Mouse (Mus musculus): ENCODE data around the gene Ebf1.
"Not testable (repeated sequence)": the region's sequence is repeated elsewhere in the genome, so short reads cannot be mapped to it uniquely, and the experiment has no call there.

The Ebf1 gene

DNA sequence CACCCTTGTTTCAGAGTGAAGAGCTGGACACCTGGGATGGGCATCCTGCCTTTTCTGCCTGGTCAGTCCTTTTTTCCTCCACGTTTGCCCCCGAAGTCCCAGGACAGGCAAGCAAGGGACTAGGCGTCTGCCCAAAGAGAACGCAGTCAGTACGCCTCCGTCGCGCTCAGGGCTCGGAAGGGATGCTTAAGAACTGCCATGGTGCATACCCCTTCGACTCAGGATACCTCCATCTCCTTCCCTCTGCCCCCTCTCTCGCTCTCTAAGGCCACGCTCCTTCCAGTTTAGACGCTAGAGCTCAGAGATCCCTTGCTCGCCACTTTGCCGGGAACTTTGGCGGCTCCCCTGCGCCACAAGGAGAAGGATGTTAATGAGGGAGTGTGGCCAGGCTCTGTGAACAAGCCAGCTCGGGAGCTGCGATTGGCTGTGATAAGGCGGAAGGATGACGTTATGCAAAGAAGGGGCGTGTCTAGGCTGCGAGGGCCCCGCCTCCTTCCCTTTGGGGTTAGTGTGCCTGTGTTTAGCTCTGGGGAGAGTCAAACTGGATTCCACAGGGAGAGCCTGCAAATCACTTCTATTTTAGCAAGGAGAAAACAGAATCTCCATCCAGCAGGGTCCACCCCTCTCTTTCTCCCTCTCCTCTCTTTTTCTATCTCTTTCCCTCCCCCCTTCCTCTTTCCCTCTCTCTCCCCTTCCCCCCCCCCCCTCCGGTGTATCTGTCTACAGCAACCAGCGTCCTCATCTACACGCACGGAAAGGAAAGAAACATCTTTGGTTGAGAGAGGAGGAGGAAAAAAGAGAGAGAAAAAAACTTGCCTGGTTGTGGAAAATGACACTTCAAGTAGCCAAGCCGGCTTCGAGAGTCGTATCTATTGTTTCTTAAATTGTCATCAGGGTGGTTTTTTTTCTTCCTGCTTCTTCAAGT, at the start of gene Ebf1:
TSS of gene Ebf1 (plus strand) at position 530 of the 925 bp plus-strand sequence.
- DNase-seq (ENCODE audit: low spot score in 2 of 2), result peak; percentile 44 to 87

DNA sequence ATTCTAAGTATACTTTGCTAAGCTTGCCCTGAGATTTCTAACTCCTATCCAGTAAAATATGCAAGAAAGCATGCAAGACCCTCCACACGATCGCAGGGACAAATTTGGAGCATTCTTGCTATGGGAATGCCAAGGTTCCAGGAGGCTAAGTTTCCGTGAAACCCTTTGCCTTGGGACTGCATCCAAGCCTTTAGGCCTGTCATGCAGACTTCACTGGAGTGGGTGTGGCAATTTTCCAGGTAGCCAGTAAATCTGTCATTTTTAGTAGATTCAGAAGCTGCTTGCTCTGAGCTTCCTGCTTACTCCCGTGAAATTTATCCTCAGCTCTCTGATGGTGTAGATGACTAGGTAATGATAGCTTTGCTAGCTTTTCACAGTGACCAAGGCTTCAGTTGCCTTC, 46.8 kb upstream of the Ebf1 start:
- DNase-seq (ENCODE audit: low spot score in 2 of 2), result not testable (repeated sequence)

DNA sequence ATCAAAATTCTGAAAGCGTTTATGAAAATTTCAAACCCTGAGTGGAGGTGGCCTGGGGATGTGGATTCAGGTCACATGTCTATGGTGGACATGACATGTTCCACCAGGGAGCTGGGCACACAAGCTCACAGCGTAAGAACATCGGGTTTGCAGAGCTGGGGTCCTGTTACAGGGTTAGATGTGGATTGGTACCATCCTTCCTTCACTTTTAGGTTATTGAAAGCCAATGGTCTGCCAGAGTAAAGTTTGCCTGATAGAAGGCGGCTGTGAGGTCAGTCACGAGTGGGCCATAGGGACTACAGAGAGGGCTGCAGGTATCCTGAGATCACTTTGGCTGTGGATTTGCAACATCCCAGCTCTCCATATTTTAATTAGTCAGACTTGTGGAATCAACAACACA, 44.3 kb upstream of the Ebf1 start:
- no peak for DNase-seq (ENCODE audit: low spot score in 2 of 2)

DNA sequence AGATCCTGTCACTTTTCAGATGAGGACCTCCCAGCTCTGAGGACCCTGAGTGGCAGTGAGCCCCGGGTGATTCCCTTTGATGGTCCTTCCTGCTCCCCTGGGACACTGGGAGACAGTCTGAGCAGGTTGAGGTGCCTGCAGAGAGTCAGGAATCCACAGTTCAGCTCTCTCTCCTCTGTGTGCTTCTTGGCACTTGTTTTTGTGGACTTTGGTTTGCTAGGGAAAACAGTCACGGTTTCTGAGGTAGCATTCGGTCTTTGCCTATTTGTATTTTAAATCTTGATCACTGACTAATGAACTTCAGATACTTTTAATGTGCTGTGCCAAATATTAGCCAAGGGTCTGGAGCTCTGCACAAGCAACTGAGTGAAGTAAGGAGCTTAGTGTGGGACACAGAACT, 43.7 kb upstream of the Ebf1 start:
- no peak for DNase-seq (ENCODE audit: low spot score in 2 of 2)

DNA sequence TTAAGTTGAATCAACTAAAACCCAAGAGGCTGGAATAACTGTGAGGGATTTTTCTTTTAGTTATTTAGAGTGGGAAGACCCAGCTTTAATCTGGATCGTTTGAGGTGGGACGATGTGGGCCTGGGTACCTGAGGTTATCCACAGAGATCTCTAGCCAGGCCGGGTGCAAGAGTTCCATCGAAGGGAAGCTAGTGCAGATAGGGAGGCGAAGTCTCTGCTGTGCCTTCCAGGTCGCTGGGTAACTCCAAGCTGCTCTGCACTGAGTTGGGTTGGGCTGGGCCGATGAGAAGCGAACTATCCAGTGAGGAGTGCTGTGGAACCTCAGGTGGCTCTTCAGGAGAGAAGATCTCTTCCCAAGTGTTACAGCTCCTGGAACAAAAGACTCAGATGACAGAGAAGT, 42.7 kb upstream of the Ebf1 start:
- no peak for DNase-seq (ENCODE audit: low spot score in 2 of 2)

DNA sequence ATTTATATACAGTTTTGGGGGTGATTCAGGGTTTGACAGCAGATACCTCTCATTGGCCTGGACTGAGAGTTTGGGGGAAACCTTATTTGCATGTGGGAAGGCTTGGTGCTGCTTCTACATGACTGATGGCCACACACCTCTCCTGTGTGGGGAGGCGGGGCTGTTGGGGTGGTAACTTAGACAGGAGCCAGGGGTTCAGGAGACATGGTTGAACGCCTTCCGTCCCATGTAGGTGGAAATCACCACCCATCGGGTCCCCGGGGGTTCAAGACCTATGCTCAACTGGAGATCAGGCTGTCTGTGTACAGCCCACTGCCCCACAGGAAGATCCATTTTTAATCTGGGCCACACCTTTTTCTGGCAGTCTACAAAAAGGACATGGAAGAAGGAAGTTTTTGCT, 42.3 kb upstream of the Ebf1 start:
- DNase-seq (ENCODE audit: low spot score in 2 of 2), result peak in 1 of 2 experiments; percentile 82

DNA sequence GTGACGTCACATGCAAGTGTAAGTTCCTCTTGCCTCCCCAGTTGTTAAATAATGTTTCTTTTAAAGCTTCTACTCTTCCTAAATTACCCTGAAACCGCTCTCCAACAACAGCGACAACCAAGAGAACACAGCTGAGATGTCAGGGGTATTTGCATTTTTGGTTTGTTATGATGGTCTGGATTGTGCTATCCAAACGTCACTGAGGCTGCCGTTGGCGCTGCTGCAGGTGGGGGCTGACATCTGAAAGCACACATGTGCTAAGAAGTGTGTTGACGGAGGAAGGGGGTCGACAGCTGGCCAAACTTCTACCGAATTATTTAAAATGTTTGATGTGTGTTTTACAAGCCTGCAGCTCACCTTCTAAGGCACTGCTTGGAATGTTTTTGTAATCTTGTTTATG, 39.2 kb upstream of the Ebf1 start:
- DNase-seq (ENCODE audit: low spot score in 2 of 2), result peak in 1 of 2 experiments; percentile 47

DNA sequence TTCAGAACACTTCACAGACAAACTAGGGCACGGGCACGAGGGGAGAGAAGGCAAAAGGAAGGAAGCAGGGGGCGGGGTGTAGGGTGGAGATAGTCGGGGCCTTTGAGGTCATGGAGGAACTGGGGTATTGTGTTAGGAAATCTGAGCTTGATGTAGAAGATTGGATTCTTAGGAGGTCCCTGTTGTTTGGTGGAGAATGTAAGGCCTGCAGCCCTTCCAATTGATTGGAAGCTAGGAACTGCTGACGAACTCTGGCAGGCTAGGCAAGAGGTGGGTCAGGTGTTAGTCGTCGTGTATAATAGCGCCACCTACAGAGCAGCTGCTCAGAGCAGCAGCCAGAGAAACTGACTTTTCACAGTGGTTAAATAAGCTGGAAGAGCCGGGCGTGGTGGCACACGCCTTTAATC, 35.8 kb upstream of the Ebf1 start:
- peak; percentile 31 to 63 for DNase-seq (ENCODE audit: low spot score in 2 of 2)

DNA sequence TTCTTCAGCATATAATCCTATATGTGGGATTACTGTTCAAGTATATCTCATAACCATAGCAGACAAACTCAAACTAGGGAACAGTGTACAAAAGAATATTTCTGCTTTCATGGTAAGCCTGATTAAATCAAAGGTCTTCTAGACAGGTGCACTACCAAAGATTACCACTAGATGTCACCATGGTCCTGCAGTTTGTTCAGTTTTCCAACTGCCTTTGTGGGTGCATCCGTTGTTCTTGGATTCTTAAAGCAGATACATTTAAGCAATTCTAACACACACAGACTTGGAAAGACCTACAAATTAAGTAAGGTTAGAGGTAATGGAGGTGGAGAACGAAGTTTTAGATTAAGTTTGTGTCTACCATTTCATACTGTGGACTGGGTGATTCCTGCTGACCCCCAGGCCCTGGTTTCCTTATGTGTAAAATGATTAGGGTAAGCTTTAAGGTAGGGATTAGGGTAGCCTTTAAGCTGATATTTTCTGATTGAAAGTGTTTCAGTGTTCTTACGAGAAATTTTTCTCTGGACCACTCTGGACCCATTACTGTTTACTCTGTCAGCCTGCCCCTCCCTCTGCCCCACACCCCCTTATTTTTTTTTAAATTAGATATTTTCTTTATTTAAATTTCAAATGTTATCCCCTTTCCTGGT, 30.9 kb upstream of the Ebf1 start:
- peak; percentile 44 to 67 for DNase-seq (ENCODE audit: low spot score in 2 of 2)

DNA sequence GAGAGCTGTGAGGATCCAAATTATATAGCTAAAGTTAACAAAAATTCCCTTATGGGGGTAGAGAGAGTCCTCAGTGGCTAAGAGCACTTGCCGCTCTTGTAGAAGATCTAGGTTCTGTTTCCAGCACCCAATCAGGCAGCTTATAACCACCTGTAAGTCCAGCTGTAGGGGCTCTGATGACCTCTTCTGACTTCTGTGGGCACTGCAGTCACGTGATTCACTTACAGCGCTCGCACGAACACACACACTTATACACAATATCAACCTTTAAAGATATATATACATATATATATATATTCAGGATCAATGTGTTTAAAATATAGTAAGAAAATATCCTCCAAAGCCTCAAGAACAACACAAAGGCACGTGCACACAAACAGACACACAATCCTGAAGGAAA, 24.1 kb upstream of the Ebf1 start:
- no peak for DNase-seq (ENCODE audit: low spot score in 2 of 2)

DNA sequence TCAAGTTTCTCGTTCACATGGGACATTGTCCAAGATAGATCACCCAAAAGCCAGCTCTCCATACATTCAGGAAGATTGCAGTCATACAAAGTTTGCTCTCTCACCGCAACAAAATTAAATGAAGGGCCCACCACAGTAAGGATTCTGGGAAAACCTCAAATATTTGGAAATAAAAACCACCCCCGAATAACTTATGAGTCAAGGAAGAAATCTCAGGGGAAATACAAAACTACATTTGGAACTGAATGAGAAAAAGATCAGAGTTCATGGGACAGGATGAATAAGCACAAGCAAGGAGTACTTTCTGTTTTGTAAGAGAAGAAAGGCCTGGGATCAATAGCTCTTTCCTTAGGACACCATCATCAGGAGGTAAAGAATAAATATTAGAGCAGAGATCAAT, 22.3 kb upstream of the Ebf1 start:
- DNase-seq (ENCODE audit: low spot score in 2 of 2), result no peak

DNA sequence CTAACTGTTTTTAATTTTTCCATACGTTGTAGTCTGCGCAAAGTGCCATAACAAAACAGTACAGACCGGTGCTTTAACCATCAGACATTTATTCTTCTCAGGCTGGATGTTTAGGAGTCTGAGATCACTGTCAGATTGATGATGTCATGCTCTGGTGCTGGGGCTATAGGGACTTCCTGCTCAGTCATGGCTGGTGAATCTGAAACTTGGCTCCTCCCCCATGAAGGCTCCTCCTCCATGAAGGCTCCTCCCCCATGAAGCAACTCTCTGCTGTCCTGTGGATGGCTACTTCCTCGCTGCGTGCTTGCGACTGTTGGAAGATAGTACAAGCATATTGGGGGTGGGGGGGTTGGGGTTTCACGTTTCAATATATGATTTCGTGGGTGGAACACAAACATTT, 10.2 kb upstream of the Ebf1 start:
- DNase-seq (ENCODE audit: low spot score in 2 of 2), result no peak

DNA sequence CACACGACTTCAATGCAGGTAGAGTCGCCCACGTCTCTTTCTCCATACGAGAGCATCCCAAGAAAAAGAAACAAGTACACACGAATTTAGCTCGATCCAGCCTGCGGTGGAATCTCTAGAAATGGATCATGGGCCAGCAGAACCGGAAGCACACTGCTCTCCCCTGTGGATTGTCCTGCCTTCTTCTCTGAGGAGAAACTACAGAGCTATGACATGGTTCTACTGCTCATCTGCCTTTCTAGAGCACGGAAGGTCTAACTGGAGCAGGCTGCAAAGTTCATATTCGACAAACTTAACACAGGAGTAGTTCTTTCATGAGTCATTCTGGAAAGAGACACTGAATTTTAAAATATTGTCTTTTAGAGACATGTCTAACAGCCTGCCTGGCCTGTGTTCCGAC, 8.5 kb upstream of the Ebf1 start:
- DNase-seq (ENCODE audit: low spot score in 2 of 2), result no peak

DNA sequence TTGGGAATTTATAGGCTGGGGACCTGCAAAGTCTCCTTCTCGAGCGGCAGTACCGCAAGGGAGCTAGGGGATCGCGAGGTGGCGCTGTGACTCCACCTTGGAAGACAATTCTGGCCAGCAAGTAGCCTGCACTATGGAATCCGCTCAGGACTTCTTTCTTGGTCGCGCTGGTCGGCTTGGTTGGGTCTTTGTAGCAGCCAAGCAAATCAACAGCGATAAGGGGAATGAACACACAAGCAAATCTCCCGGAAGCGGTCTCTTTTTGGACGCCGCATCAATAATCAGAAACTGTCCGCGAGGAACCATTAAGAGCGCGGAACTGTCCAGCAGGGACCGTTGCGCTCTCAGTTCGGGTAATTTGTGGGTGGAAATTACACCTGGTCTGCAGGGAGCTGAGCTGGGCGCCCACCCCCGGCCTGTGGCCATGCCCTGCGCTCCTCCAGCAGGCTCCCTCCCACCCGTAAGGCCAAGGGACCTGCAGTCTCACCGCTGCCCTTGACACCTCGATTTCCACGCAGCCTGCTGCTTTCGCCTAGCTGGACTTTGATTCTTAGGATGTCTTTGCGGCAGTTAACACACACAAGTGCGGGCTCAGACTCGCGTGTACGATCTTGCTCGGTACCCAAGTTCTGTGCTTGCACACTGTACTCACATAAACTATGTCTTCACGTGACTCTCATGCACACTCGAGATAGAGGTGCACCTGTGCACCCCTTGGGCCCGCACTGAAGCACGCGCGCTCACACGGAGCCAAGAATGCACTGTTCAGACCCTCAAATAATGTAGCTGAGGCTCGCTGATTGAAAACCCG, 5.9 kb upstream of the Ebf1 start:
- peak; percentile 26 to 79 for DNase-seq (ENCODE audit: low spot score in 2 of 2)

DNA sequence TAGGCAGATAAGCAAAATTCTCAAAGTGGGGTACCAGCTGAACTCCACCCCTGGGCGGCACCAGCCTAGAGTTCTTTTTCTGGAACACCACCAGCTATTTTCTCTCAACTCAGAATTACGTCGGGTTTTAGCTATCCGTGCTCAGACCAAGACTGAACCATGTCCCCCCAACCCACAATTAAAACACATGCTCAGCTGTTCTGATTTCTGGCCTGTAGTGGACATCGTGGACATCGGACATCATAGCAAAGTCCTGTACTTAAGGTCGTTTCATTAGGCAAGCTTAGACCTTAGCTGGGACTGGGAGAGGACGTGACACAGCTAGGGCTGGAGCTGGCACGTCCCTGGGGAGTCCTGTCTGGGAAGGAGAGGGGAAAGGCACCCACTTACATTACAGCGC, 5.0 kb upstream of the Ebf1 start:
- no peak for DNase-seq (ENCODE audit: low spot score in 2 of 2)

DNA sequence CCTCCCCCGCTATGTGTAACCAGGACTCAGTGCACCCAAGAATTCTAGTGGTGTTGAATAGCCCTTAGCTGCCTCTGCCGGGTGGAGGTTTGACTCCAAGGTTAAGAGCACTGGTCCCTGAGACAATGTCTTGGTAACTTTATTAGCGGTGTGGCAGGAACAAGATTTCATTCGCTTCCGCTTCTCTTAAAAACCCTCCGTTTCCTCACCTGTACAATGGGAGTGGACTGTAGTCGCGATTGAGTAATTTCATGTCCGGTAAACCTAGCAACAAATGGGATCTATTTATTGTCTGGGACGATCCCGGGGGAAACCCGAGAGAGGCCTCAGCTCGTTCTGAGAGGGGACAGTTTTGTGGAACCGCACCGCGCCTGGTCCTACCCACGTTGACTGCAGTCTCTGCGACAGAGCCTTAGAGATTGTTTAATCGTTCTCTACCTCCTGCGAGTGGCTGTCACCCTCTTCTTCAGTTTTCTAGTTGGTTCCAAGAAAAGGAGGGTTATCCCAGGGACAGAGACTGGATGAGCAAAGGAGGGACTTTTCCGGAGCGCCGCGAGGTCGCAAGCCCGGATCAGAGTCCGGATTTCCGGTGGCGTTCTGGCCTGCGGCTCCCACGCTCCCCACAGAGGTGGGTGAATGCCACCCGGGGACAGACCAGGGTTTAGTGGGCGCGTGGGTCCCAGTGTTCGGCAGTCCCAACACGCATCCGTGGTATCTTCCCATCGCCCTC, 4.3 kb upstream of the Ebf1 start:
- DNase-seq (ENCODE audit: low spot score in 2 of 2), result no peak

DNA sequence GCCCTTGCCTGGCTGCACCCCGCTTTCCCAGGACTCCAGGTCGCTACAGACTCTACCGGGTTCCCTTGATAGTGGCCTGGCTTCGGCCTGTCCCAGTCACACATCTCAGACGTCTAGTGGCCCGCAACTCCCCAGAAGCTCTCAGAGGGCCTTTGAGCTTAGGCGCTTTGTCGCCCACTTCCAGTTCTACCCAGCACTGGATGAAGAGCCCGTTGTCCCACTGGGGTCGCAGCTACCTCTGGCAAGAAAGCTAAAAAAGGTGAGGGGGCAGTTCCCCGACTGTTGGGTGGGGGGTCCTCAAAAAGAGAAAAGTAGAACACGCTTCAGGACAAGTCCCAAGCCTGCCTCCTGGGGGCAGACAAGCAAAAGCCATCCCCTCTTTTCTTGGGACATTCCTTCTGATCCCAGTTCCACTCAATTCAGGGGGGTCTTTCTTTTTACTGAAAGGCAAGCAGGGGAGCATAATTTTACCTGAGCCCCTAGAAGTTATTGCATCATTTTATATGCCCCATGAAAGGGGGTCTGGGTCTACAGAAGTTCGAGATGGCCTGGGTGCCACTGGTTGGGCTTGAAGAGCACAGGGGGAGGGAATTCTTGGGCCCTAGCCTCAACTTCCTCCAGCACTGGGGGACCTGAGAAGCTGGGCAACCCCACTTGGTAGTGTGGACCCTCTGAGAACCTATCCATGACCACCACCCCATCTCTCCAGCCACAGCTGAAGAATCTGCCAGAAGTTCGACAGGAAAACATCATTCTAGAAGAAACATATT, 3.5 kb upstream of the Ebf1 start:
- no peak for DNase-seq (ENCODE audit: low spot score in 2 of 2)

DNA sequence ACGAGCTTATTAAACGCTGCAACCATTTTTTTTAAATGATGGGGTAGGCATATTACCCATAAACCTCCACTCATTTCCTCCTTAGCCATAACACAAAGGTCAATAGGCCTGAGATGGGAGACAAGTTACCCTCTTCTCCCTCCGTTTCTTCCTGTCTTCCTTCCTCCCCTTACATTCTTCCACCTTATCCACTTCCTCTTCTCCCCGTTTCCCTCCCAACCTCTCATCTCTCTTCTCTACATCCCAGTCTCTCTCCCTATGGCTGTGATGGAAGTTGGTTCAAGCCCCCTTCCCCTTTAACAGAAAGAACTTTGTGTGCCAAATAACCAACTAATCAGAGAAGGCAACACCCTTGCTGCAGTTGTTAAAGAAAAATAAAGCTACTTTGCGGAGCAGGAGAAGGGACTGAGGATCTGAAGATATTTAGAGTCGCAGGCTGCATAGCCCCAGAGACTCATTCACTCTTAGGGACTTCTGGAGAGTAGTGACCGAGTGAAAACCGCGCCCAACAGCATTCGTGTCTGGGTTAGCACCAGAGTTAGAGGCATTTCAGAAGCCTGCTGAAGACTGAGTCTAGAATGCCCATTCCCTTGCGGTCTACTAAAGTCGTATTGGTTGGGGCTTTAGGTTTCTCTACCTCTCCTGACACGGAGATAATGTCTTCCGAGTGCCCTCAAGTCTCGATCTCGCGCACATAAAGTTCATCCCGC, 884 bp upstream of the Ebf1 start:
- no peak for DNase-seq (ENCODE audit: low spot score in 2 of 2)

DNA sequence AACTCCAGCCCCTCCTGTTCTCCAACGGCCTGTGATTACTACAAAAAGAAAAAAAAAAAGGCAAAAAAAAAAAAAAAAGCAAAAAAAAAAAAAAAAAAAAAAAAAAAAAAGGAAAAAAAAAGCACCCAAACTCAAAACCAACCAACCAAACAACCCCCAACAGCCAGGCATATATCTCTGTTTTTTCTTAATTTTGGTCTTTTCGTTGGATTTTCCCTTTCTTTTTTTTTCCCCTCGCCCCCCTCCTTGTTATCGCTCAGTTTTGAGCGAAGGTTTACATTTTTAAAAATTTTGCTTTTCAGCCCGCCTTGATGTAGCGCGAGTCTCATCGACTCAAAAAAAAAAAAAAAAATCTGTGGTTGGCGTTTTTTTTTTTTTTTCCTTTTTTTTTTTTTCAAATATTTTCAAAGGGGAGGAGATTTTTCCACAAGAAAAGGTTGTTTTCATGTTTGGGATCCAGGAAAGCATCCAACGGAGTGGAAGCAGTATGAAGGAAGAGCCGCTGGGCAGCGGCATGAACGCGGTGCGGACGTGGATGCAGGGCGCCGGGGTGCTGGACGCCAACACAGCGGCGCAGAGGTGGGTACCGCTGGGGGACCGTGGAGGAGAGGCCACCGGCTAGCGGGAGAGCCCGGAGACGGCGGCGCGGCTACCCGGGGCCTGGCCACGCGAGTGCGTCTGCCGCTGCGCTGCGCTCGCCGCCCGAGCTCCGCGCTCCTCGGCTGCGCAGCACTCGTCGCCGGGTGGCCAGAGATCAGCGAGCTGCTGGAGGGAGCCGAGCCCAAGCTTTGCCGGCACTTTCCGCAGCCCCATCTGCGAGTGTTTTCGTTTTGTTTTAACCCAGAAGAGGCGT, 843 bp downstream of the Ebf1 start:
- no peak for DNase-seq (ENCODE audit: low spot score in 2 of 2)

Measured in natural killer cell, adult 2 months (primary cell).